Mouse (Mus musculus): ENCODE results near the gene Gmps. TPM values are rescaled to one million over a fixed set of nuclear protein-coding genes. Genes with fewer than 3 reads are reported as not detected.

Gmps gene
- 46.4 and 48.4 TPM in 2 replicates for polyA plus RNA-seq (2015; fragmentation: Nextera tagmentation; extraction: Ambion mirVana)

DNA sequence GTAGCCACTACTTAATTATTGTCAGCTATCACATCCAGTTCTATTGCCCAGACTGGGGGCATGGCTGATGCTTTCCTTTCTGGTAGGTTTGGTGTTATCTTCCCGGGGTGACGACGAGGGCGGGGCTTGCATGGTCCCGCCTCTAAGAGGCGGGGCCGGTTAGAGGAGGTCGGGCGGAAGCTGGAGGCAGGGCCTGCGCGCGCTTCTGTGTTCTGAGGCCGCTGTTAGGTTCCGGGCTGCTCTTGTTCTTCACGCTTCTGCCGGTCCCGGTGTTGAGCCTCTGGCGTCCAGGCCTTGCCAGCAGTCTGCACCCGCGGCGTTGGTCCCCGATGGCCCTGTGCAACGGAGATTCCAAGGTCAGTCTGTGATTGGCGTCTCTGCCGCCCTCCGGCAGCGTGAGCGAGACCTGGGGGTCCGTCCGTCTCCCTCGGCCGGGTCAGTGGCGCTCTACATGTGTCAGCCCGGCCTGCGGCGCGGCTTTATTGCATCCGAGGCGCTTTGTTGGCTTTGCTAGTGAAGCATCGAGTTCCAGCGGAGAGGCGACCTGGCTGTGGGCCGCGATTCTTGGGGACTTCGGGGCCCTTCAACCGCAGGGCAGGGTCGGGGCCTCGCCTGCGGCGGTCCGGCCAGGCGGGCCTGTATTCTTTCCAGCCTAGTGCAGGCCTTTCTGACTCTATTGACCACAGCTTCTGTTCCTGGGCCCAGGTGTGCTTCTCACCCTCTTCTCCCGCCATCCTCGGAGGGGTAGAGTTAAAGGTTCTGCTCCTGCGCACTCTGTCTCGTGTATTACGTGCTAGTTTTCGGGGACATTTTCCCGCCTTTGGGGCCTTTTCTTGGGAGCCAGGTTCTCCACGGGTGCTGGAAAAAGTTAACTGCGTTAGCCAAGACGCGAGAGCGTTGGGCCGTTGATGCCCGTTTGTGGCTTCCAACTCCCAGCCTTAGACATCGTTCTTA, at the start of gene Gmps:
Gmps (plus strand) TSS at position 152 of the 954 bp plus-strand sequence.
- WGBS = under 1% methylated on average over 67 of the region's 67 CpGs
- ATAC-seq (ENCODE audit: low FRiP score, low TSS enrichment) = peak; percentile 99
- H3K4me3 ChIP-seq (ENCODE audit: low read length) = peak within 1 kb of the TSS; percentile 97
- peaks cover 4% of the 10 kb centered on the region for H3K36me3 ChIP-seq (ENCODE audit: insufficient read depth, low read length)
- H3K4me1 ChIP-seq (ENCODE audit: insufficient read depth, low read length) = peaks cover 22% of the 10 kb centered on the region
- no peaks in the 10 kb centered on the region for H3K27me3 ChIP-seq (ENCODE audit: insufficient read depth, low read length)
- peak within 1 kb of the TSS; percentile 94 for H3K27ac ChIP-seq (ENCODE audit: low read length)
- no peaks in the 10 kb centered on the region for H3K9me3 ChIP-seq (ENCODE audit: low read length)
- H3K9ac ChIP-seq (replicated peaks; ENCODE audit: low read length) = peak within 1 kb of the TSS; percentile 90
- peak within 1 kb of the TSS; percentile 76 for H3K4me2 ChIP-seq (replicated peaks; ENCODE audit: low read depth, low read length)

DNA sequence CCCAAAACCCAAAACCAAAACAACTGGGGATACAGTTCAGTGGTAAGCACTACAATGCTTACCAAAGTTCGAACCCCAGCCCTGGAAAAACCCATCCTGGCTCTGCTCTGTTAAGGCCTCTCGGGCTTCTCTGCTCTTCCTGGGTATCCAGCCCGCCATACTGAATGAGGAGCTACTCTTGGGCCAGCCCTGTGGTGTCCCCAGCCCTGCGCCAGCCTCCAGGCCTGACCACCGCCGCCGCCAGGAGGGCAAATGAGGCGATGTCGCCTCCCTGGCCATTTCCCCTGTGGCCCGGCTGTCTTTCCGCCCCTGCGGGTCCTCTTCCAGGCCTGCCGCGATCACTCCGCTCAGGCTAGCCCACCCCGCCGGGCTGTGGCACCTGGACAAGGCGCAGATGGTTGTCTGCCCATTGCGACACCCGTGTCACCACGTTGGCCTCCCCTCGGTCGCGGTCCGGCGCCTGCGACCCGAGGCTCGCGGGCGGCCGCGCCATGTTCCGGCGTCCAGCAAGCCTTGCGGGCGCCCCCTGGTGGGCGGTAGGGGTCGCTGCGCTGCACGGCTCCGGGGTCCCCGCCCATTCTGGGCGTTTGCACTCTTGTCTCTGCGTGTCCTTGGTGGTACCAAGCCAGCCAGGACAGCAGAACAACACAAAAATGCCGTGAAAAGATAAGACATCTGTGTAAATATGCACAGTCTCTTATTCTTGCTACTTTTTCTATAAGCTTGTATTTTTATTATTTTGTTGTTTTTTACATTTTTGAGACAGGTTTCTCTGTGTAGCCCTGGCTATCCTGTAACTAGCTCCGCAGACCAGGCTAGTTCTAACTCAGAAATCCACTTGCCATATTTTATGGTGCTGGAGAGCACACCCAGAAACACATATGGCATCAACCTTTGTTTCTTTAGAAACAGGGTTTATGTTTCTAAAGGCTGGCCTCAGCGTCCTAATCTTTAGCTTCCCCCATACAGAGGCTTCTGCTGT, 46.7 kb upstream of the Gmps start, which contains the start of gene E130311K13Rik:
E130311K13Rik (minus strand) TSS at position 595 of the 982 bp plus-strand sequence.
- Histone ChIP-seq H3K4me3 (ENCODE audit: low read length) (peak within 1 kb of the TSS; percentile 70), H3K9ac (replicated peaks; ENCODE audit: low read length) (peak within 1 kb of the TSS; percentile 95), H3K4me1 (ENCODE audit: insufficient read depth, low read length) (no peaks in the 10 kb centered on the region), H3K27ac (ENCODE audit: low read length) (peak within 1 kb of the TSS; percentile 84), H3K36me3 (ENCODE audit: insufficient read depth, low read length) (no peaks in the 10 kb centered on the region), H3K27me3 (ENCODE audit: insufficient read depth, low read length) (no peaks in the 10 kb centered on the region), H3K4me2 (replicated peaks; ENCODE audit: low read depth, low read length) (peak within 1 kb of the TSS; percentile 68), H3K9me3 (ENCODE audit: low read length) (no peaks in the 10 kb centered on the region)
- 4% methylated on average over 48 of the region's 48 CpGs for WGBS
- ATAC-seq (ENCODE audit: low FRiP score, low TSS enrichment) = peak; percentile 97

DNA sequence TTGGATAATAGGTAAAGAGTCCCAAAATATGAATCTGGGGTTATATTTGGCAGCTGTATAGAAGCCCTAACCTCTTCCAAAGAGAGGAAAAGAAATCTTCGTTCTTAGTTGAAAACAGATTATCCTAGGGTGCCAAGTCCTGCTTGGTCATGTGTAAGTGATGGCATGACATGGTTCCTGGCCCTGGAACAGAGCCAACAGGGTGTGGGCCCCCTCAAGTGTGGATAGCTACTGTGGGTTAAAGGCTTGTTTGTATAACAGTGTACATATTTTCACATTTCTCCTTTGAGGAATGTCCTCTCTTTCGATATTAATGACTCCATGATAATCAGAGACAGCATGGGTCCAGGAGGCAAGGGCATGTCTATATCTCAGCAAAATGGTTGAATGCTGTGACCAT, 37.0 kb upstream of the Gmps start:
- Histone ChIP-seq H3K36me3 (ENCODE audit: insufficient read depth, low read length) (peaks cover 11% of the 10 kb centered on the region; the same call in 1 of the 2 replicates), H3K9ac (replicated peaks; ENCODE audit: low read length) (no peak overlapping the region), H3K4me3 (ENCODE audit: low read length) (no peak overlapping the region), H3K4me1 (ENCODE audit: insufficient read depth, low read length) (no peaks in the 10 kb centered on the region), H3K9me3 (ENCODE audit: low read length) (no peaks in the 10 kb centered on the region), H3K27ac (ENCODE audit: low read length) (no peak overlapping the region), H3K27me3 (ENCODE audit: insufficient read depth, low read length) (no peaks in the 10 kb centered on the region), H3K4me2 (replicated peaks; ENCODE audit: low read depth, low read length) (no peak overlapping the region)
- 89% methylated on average over 2 of the region's 2 CpGs for WGBS
- no peak for ATAC-seq (ENCODE audit: low FRiP score, low TSS enrichment)

DNA sequence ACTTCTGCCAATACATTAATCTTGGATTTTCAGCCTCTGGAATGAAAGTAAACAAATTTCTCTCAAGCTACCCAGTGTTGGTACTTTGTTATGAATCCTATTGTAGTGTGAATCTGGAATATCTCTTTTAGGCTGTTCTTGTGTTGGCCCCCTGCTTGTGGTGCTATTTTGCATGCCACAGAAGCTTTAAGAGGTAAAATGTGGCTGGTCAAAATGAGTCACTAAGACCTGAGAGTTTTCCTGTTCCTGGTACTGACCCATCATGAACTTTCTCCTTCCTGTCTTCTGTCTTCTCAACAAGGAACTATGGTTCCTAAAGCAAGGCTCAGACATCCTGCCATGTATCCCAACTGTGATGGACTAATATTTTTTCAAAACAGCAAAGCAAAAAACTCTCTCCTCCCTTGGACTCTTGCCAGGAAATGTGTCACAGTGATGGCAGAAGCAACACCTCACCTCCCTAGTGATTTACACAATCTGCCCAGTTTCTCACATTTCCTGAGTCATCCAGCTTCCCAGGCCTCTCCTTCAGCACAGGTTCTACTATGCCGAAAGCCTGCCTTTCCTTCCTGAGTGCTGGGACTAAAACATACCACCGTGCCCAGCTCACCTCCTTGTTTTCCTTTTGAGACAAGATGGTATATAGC, 34.6 kb upstream of the Gmps start:
- Histone ChIP-seq H3K4me1 (ENCODE audit: insufficient read depth, low read length) (no peaks in the 10 kb centered on the region), H3K27me3 (ENCODE audit: insufficient read depth, low read length) (no peaks in the 10 kb centered on the region), H3K36me3 (ENCODE audit: insufficient read depth, low read length) (peaks cover 13% of the 10 kb centered on the region), H3K4me3 (ENCODE audit: low read length) (no peak overlapping the region), H3K27ac (ENCODE audit: low read length) (no peak overlapping the region), H3K9ac (replicated peaks; ENCODE audit: low read length) (no peak overlapping the region), H3K9me3 (ENCODE audit: low read length) (no peaks in the 10 kb centered on the region), H3K4me2 (replicated peaks; ENCODE audit: low read depth, low read length) (no peak overlapping the region)
- WGBS = 74% methylated on average over 2 of the region's 2 CpGs
- ATAC-seq (ENCODE audit: low FRiP score, low TSS enrichment) = no peak

DNA sequence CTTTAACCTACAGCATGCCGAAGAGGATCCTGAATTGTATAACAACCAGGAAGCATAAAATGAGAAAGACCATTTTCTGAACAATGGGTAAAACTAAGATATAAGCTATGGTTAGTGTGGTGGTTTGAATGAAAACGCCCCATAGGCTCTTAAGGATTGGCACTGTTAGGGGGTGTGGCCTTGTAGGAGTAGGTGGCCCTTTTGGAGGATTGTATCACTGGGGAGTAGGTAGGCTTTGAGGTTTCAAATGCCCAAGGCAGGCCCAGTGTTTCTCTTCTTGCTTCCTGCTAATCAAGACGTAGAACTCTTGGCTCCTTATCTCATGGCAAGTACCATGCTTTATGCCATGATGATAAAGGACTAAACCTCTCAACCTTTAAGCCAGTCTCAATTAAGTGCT, 26.1 kb upstream of the Gmps start:
- no peaks in the 10 kb centered on the region for H3K9me3 ChIP-seq (ENCODE audit: low read length)
- H3K36me3 ChIP-seq (ENCODE audit: insufficient read depth, low read length) = peaks cover 11% of the 10 kb centered on the region
- no peaks in the 10 kb centered on the region for H3K4me1 ChIP-seq (ENCODE audit: insufficient read depth, low read length)
- no peak overlapping the region for H3K4me3 ChIP-seq (ENCODE audit: low read length)
- no peaks in the 10 kb centered on the region for H3K27me3 ChIP-seq (ENCODE audit: insufficient read depth, low read length)
- no peak for ATAC-seq (ENCODE audit: low FRiP score, low TSS enrichment)
- no peak overlapping the region for H3K4me2 ChIP-seq (replicated peaks; ENCODE audit: low read depth, low read length)
- H3K9ac ChIP-seq (replicated peaks; ENCODE audit: low read length) = no peak overlapping the region
- no peak overlapping the region for H3K27ac ChIP-seq (ENCODE audit: low read length)
- 86% methylated on average over 3 of the region's 3 CpGs for WGBS

DNA sequence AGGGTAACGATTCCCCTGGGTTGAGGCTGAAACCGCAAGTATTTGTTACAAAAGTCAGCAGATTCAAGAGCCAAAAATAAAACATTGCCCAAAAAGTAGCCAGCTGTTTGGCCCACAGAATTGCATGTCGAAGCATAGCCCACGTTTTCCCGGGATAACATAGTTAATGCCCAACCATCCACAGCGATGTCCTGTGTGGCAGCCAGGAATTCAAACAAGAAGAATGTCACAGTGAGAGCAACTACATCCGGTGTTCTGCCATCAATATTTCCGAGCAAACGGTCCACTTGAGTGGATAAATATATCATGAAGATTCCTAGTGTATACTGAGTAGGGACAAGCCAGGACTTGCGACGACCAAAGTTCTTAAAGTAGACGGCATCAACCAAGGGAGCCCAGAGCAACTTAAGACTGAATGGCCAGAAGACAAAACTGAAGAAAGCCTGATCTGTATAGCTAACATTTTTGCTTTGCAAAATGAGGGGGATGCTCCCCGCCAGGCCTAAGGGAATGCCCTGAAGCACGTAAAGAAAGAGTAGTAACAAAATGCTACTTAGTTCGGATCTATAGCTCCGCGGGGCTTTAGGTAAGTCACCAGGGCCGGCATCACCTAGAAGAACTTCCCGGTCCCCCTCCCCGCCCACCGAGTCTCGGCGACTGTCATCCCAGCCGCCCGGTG, 12.3 kb upstream of the Gmps start:
- Histone ChIP-seq H3K36me3 (ENCODE audit: insufficient read depth, low read length) (no peaks in the 10 kb centered on the region), H3K9ac (replicated peaks; ENCODE audit: low read length) (peak overlapping the region; percentile 84), H3K27me3 (ENCODE audit: insufficient read depth, low read length) (peaks cover 5% of the 10 kb centered on the region; the same call in 1 of the 2 replicates), H3K9me3 (ENCODE audit: low read length) (no peaks in the 10 kb centered on the region), H3K4me3 (ENCODE audit: low read length) (peak overlapping the region; percentile 71), H3K4me2 (replicated peaks; ENCODE audit: low read depth, low read length) (peak overlapping the region; percentile 70), H3K4me1 (ENCODE audit: insufficient read depth, low read length) (peaks cover 12% of the 10 kb centered on the region), H3K27ac (ENCODE audit: low read length) (peak overlapping the region; percentile 81)
- WGBS = 5% methylated on average over 25 of the region's 25 CpGs
- no peak for ATAC-seq (ENCODE audit: low FRiP score, low TSS enrichment)

DNA sequence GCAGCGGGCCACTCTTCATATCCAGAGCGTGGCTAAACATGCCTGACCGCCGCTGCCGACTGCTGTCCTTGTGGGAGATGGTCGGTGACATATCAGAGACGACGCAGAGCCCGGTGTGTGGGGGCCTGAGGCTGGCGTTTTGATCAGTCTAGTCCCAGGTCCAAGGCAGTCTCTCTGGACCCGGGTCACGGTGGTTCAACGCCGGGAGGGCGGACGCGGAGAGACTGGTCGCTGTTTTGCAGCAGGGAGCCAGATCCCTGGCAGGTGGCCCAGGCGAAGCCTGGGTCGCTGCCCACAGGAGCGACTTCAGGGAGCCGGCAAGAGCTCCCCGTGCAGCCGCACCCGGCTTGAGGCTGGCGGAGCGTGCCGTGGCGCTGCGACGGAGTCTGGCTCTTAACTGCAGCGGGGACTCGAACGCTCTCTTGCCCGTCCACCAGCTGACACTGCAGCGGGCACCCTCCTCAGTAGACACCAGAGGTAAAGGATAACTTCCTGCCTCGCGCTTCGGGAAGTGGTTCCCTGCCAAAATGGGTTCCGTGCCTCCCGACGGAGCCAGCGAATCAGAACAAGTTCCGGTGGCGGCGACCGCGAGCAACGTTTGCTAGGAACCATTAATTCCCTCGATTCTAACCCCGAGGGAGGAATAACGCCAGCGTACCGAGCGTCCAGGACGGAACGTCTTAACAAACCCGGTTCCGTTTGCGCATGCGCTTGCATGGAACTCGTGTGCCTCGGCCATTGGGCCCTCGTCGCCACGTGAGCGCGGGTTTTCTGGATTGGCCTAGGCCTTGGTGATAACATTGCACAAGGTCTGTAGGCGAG, 11.6 kb upstream of the Gmps start, which contains the start of gene Slc33a1:
Slc33a1 (minus strand) TSS at position 669 of the 822 bp plus-strand sequence.
- Histone ChIP-seq H3K4me2 (replicated peaks; ENCODE audit: low read depth, low read length) (peak within 1 kb of the TSS; percentile 70), H3K27ac (ENCODE audit: low read length) (peak within 1 kb of the TSS; percentile 81), H3K36me3 (ENCODE audit: insufficient read depth, low read length) (no peaks in the 10 kb centered on the region), H3K27me3 (ENCODE audit: insufficient read depth, low read length) (peaks cover 5% of the 10 kb centered on the region; the same call in 1 of the 2 replicates), H3K4me1 (ENCODE audit: insufficient read depth, low read length) (peaks cover 12% of the 10 kb centered on the region), H3K9me3 (ENCODE audit: low read length) (no peaks in the 10 kb centered on the region), H3K4me3 (ENCODE audit: low read length) (peak within 1 kb of the TSS; percentile 71), H3K9ac (replicated peaks; ENCODE audit: low read length) (peak within 1 kb of the TSS; percentile 84)
- under 1% methylated on average over 69 of the region's 69 CpGs for WGBS
- ATAC-seq (ENCODE audit: low FRiP score, low TSS enrichment) = peak; percentile 97

DNA sequence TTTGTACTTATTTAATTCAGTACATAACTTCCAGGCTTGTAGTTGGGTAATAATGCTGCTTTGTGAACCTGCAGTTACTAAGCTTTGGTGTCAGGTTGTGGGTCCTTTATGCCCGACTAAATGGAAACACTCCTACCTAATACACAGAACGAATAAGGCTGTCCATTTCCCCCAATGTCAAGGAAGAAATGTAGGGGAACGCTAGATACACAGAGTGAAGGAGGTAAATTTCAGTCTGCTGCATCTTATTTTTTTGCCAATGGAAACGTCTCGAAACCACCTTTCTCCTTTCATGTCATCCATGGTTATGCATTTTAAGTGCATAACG, 11.0 kb upstream of the Gmps start:
- Histone ChIP-seq H3K4me3 (ENCODE audit: low read length) (peak overlapping the region; percentile 71), H3K9ac (replicated peaks; ENCODE audit: low read length) (peak overlapping the region; percentile 27; the same call in 1 of the 2 replicates), H3K36me3 (ENCODE audit: insufficient read depth, low read length) (no peaks in the 10 kb centered on the region), H3K4me1 (ENCODE audit: insufficient read depth, low read length) (peaks cover 12% of the 10 kb centered on the region), H3K27me3 (ENCODE audit: insufficient read depth, low read length) (peaks cover 5% of the 10 kb centered on the region; the same call in 1 of the 2 replicates), H3K4me2 (replicated peaks; ENCODE audit: low read depth, low read length) (peak overlapping the region; percentile 70), H3K9me3 (ENCODE audit: low read length) (no peaks in the 10 kb centered on the region), H3K27ac (ENCODE audit: low read length) (0 out of 2 replicates have a peak overlapping the region, but pooled peaks have one; percentile 50)
- 84% methylated on average over 6 of the region's 6 CpGs for WGBS
- no peak for ATAC-seq (ENCODE audit: low FRiP score, low TSS enrichment)

Data from kidney, embryonic 16.5 days (tissue).